Mouse (Mus musculus): ENCODE measurements around the gene Akr1cl.

The Akr1cl gene

GRCm38 (mm10) chr1:64988176-64988575, 44.4 kb downstream of the Akr1cl start:
- DNase-seq (ENCODE audit: low read depth), result peak; percentile 67

- DNase-seq (ENCODE audit: low read depth), result peak; percentile 86
Measured at GRCm38 (mm10) chr1:64986120-64986519, 46.4 kb downstream of the Akr1cl start.

- DNase-seq (ENCODE audit: low read depth), result no peak
Measured at GRCm38 (mm10) chr1:64983247-64983646, 49.3 kb downstream of the Akr1cl start.

- DNase-seq (ENCODE audit: low read depth), result peak; percentile 79
Measured at GRCm38 (mm10) chr1:64978321-64978799, 54.2 kb downstream of the Akr1cl start.

- no peak for DNase-seq (ENCODE audit: low read depth)
Measured at GRCm38 (mm10) chr1:64975346-64975745, 57.2 kb downstream of the Akr1cl start.

GRCm38 (mm10) chr1:64970685-64971084, 61.9 kb downstream of the Akr1cl start:
- DNase-seq (ENCODE audit: low read depth), result peak; percentile 44

All from 416B (cell line).